Mouse (Mus musculus): ENCODE measurements at regions not wholly inside any gene's neighbourhood (a gene's known extent, or its start where the extent isn't known, plus 50 kb on each side); places are given as distances from the start of the nearest gene placed in this dataset.

DNA sequence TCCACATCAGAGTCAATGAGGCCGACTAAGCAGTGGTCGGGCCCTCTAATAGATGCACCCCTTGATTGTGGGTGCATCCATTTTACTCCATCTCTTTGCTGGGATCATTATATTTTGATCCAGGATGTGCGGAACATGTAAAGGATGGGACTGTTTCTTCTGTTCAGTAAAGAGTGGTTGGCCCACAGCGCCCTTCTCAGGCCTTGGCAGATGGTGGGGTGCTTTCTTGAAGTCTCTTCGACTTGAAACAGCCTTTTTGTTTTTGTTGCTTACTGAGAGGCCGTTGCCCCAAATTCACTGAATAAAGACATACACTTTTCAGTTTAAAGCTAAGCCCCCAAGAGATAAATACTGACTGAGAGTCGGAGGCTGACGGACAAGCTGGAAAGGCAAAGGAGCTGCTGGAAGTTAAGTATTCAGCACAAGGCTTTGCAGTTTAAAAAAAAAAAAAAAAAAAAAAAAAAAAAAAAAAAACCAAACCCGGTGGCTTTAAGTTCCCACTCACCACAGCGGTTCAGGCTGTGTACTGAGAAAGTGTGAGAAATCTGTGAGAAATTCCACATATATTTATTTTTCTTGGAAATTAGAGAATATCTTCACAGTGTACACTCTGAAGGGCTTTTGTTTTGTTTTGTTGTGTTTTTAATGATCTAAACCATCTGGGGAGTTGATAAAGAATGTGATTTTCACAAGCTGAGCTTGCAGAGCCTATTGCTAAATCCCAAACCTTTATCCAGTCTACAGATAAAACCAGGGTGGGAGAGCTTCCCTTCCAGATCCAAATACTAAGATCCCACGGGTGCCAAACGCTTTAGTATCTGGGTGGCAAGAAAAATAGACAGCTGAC is 285.3 kb upstream of the Mpdz start:
- Histone ChIP-seq H3K36me3 (no peaks in the 10 kb centered on the region), H3K9ac (replicated peaks) (peak overlapping the region; percentile 10; the same call in 1 of the 2 replicates), H3K4me1 (peaks cover 25% of the 10 kb centered on the region), H3K9me3 (no peaks in the 10 kb centered on the region), H3K4me2 (replicated peaks) (peak overlapping the region; percentile 39), H3K27me3 (no peaks in the 10 kb centered on the region), H3K27ac (replicated peaks) (peak overlapping the region; percentile 86), H3K4me3 (no peak overlapping the region)
- ATAC-seq (replicated peaks), result peak; percentile 63
- 13% methylated on average over 12 of the region's 12 CpGs for WGBS

DNA sequence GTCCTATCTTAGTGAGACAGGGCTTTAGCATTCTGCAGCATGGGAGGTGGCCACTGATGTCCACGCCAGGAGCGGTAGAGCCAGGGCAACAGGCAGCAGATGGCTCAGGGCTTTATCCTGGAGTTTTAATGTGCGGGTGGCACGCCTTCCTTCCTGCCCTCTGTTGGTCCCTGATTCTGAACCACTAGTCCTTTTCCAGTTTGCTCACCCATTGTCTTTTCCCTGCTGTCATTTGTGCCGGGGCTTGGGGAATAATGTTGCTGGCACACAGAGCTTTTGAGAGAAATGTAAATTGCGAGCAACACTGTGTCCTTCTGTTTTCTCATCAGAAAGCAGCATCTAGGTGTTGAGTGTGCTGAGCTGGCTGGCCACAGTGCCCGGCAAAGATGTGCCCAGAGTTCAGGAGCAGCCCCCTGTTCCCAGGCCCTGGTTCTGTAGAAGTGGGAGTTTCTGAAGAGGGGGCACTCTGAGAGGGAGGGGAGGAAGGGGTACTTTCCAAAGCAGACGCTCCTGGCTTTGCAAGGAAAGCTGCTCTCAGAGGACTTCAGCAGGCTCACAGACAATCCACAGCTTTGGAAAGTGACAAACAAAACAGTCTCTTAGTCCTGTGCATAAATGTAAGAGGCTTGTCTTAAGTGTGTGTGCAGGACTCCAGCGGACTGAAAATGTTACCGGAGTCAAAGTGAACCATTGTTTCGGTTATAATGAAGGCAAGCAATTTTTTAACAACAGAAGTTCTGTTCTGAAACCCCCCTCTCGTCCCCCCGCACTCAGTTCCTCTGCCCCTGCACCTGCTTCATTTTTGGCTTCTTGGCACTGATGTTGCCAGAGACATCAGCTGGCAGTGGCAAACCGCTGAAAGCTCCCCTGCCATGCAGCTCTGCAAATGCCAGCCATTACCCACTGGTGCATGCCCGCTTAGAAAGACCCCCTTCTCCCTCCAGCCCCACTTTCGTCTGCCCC is 284.4 kb upstream of the Mpdz start:
- Histone ChIP-seq H3K36me3 (no peaks in the 10 kb centered on the region), H3K4me3 (no peak overlapping the region), H3K4me1 (peaks cover 25% of the 10 kb centered on the region), H3K4me2 (replicated peaks) (peak overlapping the region; percentile 39), H3K9me3 (no peaks in the 10 kb centered on the region), H3K27ac (replicated peaks) (peak overlapping the region; percentile 86), H3K9ac (replicated peaks) (peak overlapping the region; percentile 10), H3K27me3 (no peaks in the 10 kb centered on the region)
- ATAC-seq (replicated peaks), result peak; percentile 90
- 10% methylated on average over 16 of the region's 16 CpGs for WGBS

DNA sequence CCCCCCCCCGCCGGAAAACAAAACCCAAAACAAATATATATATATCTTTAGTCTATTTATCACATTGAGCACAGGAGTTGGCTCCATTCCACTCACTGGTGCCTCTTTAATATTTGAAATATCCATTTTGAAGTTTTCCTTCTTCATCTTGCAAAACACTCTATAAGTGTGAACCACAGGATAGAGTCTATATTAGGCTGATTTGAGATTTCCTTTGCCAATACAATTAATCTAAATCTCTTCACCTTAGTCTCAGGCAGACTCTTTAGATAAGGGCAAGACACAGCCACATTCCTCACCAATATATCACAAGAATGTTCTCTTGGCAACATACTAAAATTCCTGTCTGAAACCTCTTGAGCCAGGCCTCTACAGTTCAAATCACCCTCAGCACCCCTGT is 282.1 kb upstream of the Mpdz start:
- no peaks in the 10 kb centered on the region for H3K27me3 ChIP-seq
- no peaks in the 10 kb centered on the region for H3K36me3 ChIP-seq
- H3K9ac ChIP-seq (replicated peaks), result no peak overlapping the region
- no peak overlapping the region for H3K4me3 ChIP-seq
- no peak overlapping the region for H3K4me2 ChIP-seq (replicated peaks)
- 100% methylated on average over 2 of the region's 2 CpGs for WGBS
- H3K27ac ChIP-seq (replicated peaks), result no peak overlapping the region
- no peaks in the 10 kb centered on the region for H3K9me3 ChIP-seq
- peaks cover 25% of the 10 kb centered on the region for H3K4me1 ChIP-seq
- no peak for ATAC-seq (replicated peaks)

DNA sequence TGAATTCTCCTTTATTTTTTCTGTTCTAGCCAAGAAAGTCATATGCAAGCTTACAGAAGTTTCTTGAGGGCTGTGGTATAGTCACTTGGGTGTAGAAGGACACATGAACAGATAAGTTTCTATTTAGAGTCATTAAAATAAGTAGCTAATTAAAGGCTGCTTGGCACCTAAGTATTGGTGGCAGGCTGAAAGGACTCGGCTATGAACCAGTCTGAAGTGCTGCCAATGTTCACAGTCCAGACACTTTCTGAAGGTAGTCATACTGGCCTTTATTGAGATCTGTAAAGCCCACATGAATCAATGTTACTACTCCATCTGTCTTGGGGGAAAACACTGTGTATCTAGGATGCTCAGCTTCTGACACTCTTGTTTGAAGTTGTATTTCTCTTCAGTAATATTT is 269.8 kb upstream of the Mpdz start:
- ATAC-seq (replicated peaks), result peak; percentile 66

DNA sequence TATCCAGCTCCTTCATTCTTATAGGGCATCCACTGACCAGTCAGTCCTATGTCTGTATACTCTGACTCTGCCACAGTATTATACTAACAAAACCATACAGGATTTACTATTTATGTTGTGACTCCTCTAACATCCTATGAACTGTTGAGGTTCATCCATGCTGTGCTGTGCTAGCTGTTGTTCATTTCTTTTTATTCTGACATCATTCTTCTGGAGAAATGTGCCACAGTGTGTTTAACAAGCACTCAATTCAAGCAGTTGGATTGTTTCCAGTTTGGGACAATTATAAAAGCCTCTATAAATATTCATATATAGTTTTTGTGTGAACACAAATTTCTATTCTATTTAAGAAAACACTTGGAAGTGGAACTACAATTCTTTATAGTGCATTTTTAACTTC is 252.6 kb upstream of the Mpdz start:
- ATAC-seq (replicated peaks), result 0 out of 2 replicates have a peak, but pooled peaks have one; percentile 58
- no peaks in the 10 kb centered on the region for H3K9me3 ChIP-seq
- H3K4me1 ChIP-seq, result 0 out of 2 replicates have a peak, but pooled peaks cover 6% of the 10 kb centered on the region
- no peak overlapping the region for H3K27ac ChIP-seq (replicated peaks)
- no peak overlapping the region for H3K9ac ChIP-seq (replicated peaks)
- no peak overlapping the region for H3K4me3 ChIP-seq
- H3K36me3 ChIP-seq, result no peaks in the 10 kb centered on the region
- H3K27me3 ChIP-seq, result no peaks in the 10 kb centered on the region
- H3K4me2 ChIP-seq (replicated peaks), result no peak overlapping the region

More for the DNA sequence above, 269.8 kb upstream of the Mpdz start:
- H3K9ac ChIP-seq (replicated peaks), result no peak overlapping the region
- H3K9me3 ChIP-seq, result no peaks in the 10 kb centered on the region
- peaks cover 8% of the 10 kb centered on the region; the same call in 1 of the 2 replicates for H3K4me1 ChIP-seq
- no peak overlapping the region for H3K4me3 ChIP-seq
- H3K27ac ChIP-seq (replicated peaks), result no peak overlapping the region
- H3K4me2 ChIP-seq (replicated peaks), result no peak overlapping the region
- H3K36me3 ChIP-seq, result no peaks in the 10 kb centered on the region
- WGBS, result 18% methylated on average over 1 of the region's 1 CpGs
- H3K27me3 ChIP-seq, result no peaks in the 10 kb centered on the region

DNA sequence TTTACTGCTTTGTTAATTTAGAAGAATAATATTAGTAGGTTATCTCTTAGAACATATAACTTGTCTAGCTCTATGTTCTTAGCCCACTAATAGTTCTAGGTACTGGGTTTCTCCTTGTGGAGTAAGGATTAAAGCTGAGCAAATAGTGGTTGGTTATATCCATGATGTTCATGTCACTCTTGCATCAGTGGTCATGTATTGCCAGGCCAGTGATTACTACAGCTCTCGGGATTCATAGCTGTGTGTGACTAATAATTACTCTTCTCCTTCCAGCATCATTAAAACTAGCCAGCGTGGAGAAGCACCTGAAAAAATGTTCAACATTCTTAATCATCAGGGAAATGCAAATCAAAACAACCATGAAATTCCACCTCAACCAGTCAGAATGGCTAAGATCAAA is 234.6 kb upstream of the Mpdz start:
- Histone ChIP-seq H3K36me3 (no peaks in the 10 kb centered on the region), H3K9ac (replicated peaks) (no peak overlapping the region), H3K27me3 (no peaks in the 10 kb centered on the region), H3K4me1 (no peaks in the 10 kb centered on the region), H3K9me3 (no peaks in the 10 kb centered on the region), H3K4me3 (no peak overlapping the region), H3K4me2 (replicated peaks) (no peak overlapping the region), H3K27ac (replicated peaks) (no peak overlapping the region)
- ATAC-seq (replicated peaks), result no peak
- WGBS, result 82% methylated on average over 2 of the region's 2 CpGs

DNA sequence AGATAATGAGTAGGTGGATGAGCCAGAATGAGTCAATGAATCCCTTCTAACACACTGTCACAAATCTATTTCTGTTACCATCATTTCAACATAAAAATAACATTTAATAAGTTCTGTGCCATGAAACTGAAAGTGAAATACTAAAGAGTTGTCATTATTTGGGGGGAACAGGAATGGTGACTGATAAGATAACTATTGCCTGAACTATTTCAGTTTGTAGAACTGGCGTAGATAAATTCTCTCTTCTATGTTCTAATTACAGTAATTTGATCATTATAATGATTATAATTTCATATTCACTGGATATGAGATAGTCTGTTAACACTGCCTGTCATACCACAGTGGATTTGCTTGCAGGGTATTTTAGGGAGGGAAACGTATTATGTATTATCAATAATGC is 232.3 kb upstream of the Mpdz start:
- no peak overlapping the region for H3K4me3 ChIP-seq
- H3K9me3 ChIP-seq, result no peaks in the 10 kb centered on the region
- H3K4me2 ChIP-seq (replicated peaks), result no peak overlapping the region
- H3K36me3 ChIP-seq, result no peaks in the 10 kb centered on the region
- H3K27me3 ChIP-seq, result no peaks in the 10 kb centered on the region
- no peak overlapping the region for H3K27ac ChIP-seq (replicated peaks)
- H3K4me1 ChIP-seq, result no peaks in the 10 kb centered on the region
- 83% methylated on average over 2 of the region's 2 CpGs for WGBS
- H3K9ac ChIP-seq (replicated peaks), result no peak overlapping the region
- ATAC-seq (replicated peaks), result no peak

DNA sequence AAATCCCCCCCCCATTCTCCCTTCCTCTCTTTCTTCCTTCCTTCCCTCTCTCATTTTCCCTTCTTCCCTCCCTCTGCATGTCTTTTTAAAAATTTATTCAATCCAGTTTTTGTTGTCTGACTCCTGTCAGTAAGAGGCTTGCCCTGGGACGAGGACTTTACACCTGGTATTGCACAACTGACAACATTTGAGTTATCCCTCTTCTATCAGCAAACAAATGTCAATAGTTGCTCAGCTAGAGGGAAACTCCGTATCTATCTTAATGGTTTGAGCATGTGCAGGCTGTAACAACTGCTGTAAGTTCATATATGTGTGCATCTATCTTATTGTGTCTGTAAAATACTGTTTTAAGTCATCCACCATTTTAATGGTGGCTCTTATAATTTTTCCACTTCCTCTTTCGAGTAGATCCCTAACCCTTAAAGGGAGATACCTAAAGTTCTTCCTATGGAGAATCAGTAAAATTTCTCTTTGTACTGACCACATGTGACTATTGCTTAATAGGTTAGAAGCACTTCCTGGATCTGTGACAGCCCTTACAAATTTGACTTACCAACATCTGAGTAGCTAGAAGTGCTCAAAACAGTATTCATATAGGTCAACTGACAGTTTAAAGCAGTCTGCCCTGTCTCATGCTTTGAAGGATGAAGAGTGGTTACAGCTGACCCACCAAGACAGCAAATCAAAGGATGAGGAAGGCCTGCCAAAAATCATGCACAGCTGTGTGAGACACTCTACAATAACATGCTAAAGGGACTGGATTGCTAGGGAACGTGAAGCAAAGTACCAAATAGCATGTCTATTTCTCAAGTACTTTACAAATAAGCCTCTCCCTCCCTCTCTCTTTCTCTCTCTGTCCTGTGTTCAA is 231.0 kb upstream of the Mpdz start:
- no peak for ATAC-seq (replicated peaks)
- no peaks in the 10 kb centered on the region for H3K4me1 ChIP-seq
- H3K4me3 ChIP-seq, result no peak overlapping the region
- no peak overlapping the region for H3K27ac ChIP-seq (replicated peaks)
- WGBS, result 83% methylated on average over 4 of the region's 4 CpGs
- H3K4me2 ChIP-seq (replicated peaks), result no peak overlapping the region
- no peaks in the 10 kb centered on the region for H3K27me3 ChIP-seq
- no peaks in the 10 kb centered on the region for H3K36me3 ChIP-seq
- no peaks in the 10 kb centered on the region for H3K9me3 ChIP-seq
- H3K9ac ChIP-seq (replicated peaks), result no peak overlapping the region

DNA sequence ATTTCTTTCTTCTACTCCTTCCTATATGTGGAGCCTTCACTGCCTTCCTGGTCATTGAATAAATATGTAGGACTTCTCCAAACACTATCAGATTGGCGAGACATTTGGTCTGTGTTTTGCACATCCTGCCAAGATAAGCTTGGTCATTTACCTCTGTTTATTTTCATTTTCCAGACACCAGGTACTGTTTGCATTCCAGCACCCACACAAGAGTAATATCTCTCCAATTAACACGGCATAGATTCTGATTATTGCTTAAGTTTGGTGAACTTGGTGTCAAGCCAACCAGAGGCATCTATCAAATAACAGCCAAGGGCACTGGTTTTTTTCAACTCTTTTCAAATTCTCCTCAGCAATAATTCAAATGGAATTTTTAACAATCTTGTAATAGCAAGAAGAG is 229.4 kb upstream of the Mpdz start:
- Histone ChIP-seq H3K9ac (replicated peaks) (no peak overlapping the region), H3K9me3 (no peaks in the 10 kb centered on the region), H3K4me1 (no peaks in the 10 kb centered on the region), H3K27me3 (no peaks in the 10 kb centered on the region), H3K4me3 (no peak overlapping the region), H3K4me2 (replicated peaks) (no peak overlapping the region), H3K27ac (replicated peaks) (no peak overlapping the region), H3K36me3 (no peaks in the 10 kb centered on the region)
- WGBS, result 88% methylated on average over 2 of the region's 2 CpGs
- no peak for ATAC-seq (replicated peaks)

DNA sequence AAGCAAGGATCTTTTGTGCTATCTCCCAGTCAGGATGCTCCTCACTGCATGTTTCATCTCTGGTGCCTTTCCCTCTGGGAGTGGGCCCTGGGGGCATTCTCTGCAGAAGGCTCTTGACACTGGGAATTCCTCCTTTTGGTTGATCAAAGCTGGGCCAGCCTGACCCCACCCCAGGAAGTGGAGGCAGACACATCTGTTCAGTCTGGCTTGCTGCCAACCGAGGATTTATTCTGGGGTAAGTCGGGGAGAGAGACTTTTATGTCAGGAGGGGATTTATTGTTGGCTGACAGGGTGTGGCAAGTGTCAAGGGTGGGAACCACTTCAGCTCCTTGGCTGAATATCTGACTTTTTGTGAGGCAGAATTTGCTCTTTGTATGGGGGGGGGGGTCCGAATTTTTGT is 226.6 kb upstream of the Mpdz start:
- whole genome bisulfite sequencing, result 24% methylated on average over 3 of the region's 3 CpGs
- ATAC-seq (replicated peaks), result no peak
- Histone ChIP-seq H3K27ac (replicated peaks) (no peak overlapping the region), H3K4me3 (no peak overlapping the region), H3K4me2 (replicated peaks) (no peak overlapping the region), H3K9ac (replicated peaks) (no peak overlapping the region), H3K36me3 (no peaks in the 10 kb centered on the region), H3K27me3 (no peaks in the 10 kb centered on the region), H3K4me1 (no peaks in the 10 kb centered on the region), H3K9me3 (no peaks in the 10 kb centered on the region)

DNA sequence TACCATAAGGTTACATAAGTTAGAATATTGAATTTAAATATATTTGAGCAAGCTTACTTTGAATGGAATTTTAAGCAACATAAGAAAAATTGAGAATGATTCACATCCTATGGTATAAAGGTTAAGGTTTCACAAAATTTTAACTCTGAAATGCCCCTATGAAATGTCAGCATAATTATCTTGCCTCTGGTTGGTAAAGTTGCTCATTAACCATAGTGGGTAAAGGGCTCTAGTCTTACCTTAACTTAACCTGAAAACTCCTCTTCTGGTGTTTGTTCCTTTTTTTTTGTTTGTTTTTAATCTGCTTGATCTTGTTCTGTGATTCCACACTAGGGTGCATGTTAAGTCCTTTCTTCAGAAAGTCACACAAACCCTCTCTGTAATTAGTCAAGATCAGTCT is 218.5 kb upstream of the Mpdz start:
- Histone ChIP-seq H3K4me2 (replicated peaks) (no peak overlapping the region), H3K4me1 (no peaks in the 10 kb centered on the region), H3K4me3 (no peak overlapping the region), H3K9ac (replicated peaks) (no peak overlapping the region), H3K27ac (replicated peaks) (no peak overlapping the region), H3K9me3 (no peaks in the 10 kb centered on the region), H3K27me3 (no peaks in the 10 kb centered on the region), H3K36me3 (no peaks in the 10 kb centered on the region)
- no peak for ATAC-seq (replicated peaks)

DNA sequence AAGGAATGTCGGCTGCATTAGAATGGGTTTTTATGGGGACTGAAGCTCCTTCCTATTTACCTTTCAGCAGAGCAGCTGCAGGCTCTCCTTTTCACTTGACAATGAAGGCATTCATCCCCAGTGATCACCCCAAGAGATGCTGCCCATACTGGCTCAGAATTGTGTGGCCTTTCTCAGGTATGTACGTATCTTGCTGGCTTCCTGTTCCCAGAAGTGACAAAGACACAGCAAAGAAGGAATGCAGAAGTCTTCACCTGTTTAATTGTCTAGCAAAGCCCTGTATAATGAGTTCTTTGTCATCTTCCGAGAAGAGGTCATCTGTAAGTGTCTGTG is 185.8 kb upstream of the Mpdz start:
- no peaks in the 10 kb centered on the region for H3K27me3 ChIP-seq
- 66% methylated on average over 3 of the region's 3 CpGs for WGBS
- H3K4me2 ChIP-seq (replicated peaks), result no peak overlapping the region
- peaks cover 5% of the 10 kb centered on the region for H3K4me1 ChIP-seq
- H3K4me3 ChIP-seq, result no peak overlapping the region
- no peaks in the 10 kb centered on the region for H3K36me3 ChIP-seq
- no peak for ATAC-seq (replicated peaks)
- no peak overlapping the region for H3K27ac ChIP-seq (replicated peaks)
- no peaks in the 10 kb centered on the region for H3K9me3 ChIP-seq
- no peak overlapping the region for H3K9ac ChIP-seq (replicated peaks)
